Mouse (Mus musculus) G1E (cell line): ENCODE measurements around the gene Flt3l.
"Not testable (repeated sequence)": the region's sequence is repeated elsewhere in the genome, so short reads cannot be mapped to it uniquely, and the experiment has no call there.

Source experiments
- CTCF ChIP-seq: IDR thresholded peaks from 2 replicates; pipeline ENCODE4 v1.5.1; 2012; ENCODE audit warnings: low read depth, low read length, inconsistent platforms, mixed read lengths
- POLR2AphosphoS5 ChIP-seq: IDR thresholded peaks from 2 replicates; pipeline ENCODE4 v1.6.1; 2012; ENCODE audit warnings: low read depth, low read length, inconsistent platforms; ENCODE audit not compliant: insufficient replicate concordance
- TAL1 ChIP-seq: conservative IDR thresholded peaks from 2 replicates; pipeline ENCODE4 v1.6.1; 2012; ENCODE audit warnings: low read depth, low read length, inconsistent platforms, mixed read lengths

DNA sequence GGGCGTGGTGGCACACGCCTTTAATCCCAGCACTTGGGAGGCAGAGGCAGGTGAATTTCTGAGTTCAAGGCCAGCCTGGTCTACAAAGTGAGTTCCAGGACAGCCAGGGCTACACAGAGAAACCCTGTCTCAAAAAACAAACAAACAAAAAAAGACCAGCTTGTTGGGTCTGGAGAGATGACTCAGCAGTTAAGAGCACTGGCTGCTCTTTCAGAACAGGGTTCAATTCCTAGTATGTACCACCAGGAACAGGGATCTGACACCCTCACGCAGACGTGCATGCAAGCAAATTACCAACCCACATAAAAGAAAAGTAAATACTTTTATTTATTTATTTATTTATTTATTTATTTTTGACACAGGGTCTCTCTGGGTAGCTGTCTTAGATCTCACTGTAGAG, 26.1 kb downstream of the Flt3l start:
- TF ChIP-seq CTCF, TAL1, POLR2AphosphoS5: not testable (repeated sequence)
